Comparison of ENCODE assay signal across 8 mouse cellular contexts in genomic region chr14:25116424-25116823, GRCm38 (mm10).
DNase-seq lines count a peak whose midpoint lies in the region; ATAC-seq and TF ChIP-seq lines count a peak whose summit lies in the region.
"Had no signal": no experiment of that assay in that cellular context is flagged by ENCODE, and none has a peak within 500 bp of the region (broad histone marks: within the 10 kb centered on the region; RNA-seq: fewer than 3 reads in every experiment).

No protein-coding gene starts in this region.

- TF ChIP-seq POLR2A in cerebellum, adult 2 months (IDR thresholded peaks at IDR 0.05; ENCODE audit: borderline replicate concordance, insufficient read depth, low read length): no peak

- no peak overlapping the region for H3K27ac ChIP-seq in cerebellum, adult 2 months (ENCODE audit: insufficient read depth, low read length)
- H3K27ac ChIP-seq: limb, embryonic 13.5 days had no signal

- WGBS in cerebellum, adult 2 months: 61% methylated on average over 4 of the region's 4 CpGs

- intact Hi-C loops in gastrocnemius, postnatal 36 days (cut with DNase I): loop anchor here (5.0 to 10.0 kb wide), 3 partner anchors 341 to 612 kb away; partner anchors contain the start of gene Zmiz1

- H3K4me3 ChIP-seq in cerebellum, adult 2 months (replicated peaks; ENCODE audit: insufficient read depth, low read depth, low read length): no peak overlapping the region
- H3K4me3 ChIP-seq: limb, embryonic 13.5 days had no signal

- TF ChIP-seq CTCF in cerebellum, adult 2 months (IDR thresholded peaks at IDR 0.05; ENCODE audit: borderline replicate concordance, insufficient read depth, low read depth, low read length): peak; percentile 85

- no peaks in the 10 kb centered on the region for H3K27me3 ChIP-seq in cerebellum, adult 2 months (ENCODE audit: control insufficient read depth, insufficient read depth, low read length)
- H3K27me3 ChIP-seq: limb, embryonic 13.5 days had no signal

- peak; percentile 12 for DNase-seq in MEL-GATA-1-ER (ENCODE audit: extremely low read depth, low read depth)
- DNase-seq in cerebellum, adult 2 months: peak; percentile 66 to 78
- DNase-seq in gastrocnemius, postnatal 36 days: peak; percentile 73
- DNase-seq in layer of hippocampus, adult 9-10 months (ENCODE audit: low spot score): peak; percentile 65
- DNase-seq in lung, postnatal 4 days: peak; percentile 63 to 82
- peak; percentile 68 to 89 for DNase-seq in spleen, postnatal 4 days (ENCODE audit: low spot score in 2 of 2)

- peak; percentile 61 for ATAC-seq in CD4-positive, CD25-positive, alpha-beta regulatory T cell, adult 4 months

- peaks cover 11% of the 10 kb centered on the region for H3K4me1 ChIP-seq in cerebellum, adult 2 months (ENCODE audit: control insufficient read depth, insufficient read depth, low read length)

Comparison
In these comparisons a context has a peak if more than half of its experiments do, and no peak if none do; other contexts are left out.
1. DNase-seq: peak in every context shown above with its lines; median percentile 78 in spleen, postnatal 4 days; 73 in gastrocnemius, postnatal 36 days; 72 in lung, postnatal 4 days; 72 in cerebellum, adult 2 months; 65 in layer of hippocampus, adult 9-10 months; 12 in MEL-GATA-1-ER.